Mouse (Mus musculus) kidney, postnatal 0 days (tissue): ENCODE measurements around the gene Ntsr1. TPM values are rescaled to one million over a fixed set of nuclear protein-coding genes. Genes with fewer than 3 reads are reported as not detected.
A peak's percentile ranks its signal among the peaks of the same experiment; 100 is the strongest.

Source experiments
- ATAC-seq: fragments of 200-750 bp; cut with Nextera tagmentation; replicated peaks from 2 replicates; pipeline ENCODE4 v1.8.0; 2017; ENCODE audit warnings: low read depth, moderate number of reproducible peaks, moderate TSS enrichment, moderate library complexity; ENCODE audit not compliant: low FRiP score
- DNase-seq: peaks from one replicate; pipeline ENCODE4 v3.0.0-alpha.2; 2016; ENCODE audit warnings: low spot score
- H3K27ac ChIP-seq: fragments of 300-500 bp; sonication (generic); 2 replicates; pipeline ENCODE4 v1.5.1; 2014; ENCODE audit warnings: mild to moderate bottlenecking
- H3K27me3 ChIP-seq: fragments of 300-500 bp; sonication (generic); 2 replicates; pipeline ENCODE4 v1.6.1; 2014; ENCODE audit warnings: low read length, mixed read lengths; ENCODE audit not compliant: insufficient read depth
- H3K36me3 ChIP-seq: fragments of 300-500 bp; sonication (generic); 2 replicates; pipeline ENCODE4 v1.6.1; 2014; ENCODE audit warnings: low read length, mixed read lengths; ENCODE audit not compliant: insufficient read depth
- H3K4me1 ChIP-seq: fragments of 300-500 bp; sonication (generic); replicated peaks from 2 replicates; pipeline ENCODE4 v1.6.1; 2014; ENCODE audit warnings: antibody characterized with exemption, low read length, mixed read lengths; ENCODE audit not compliant: insufficient read depth
- H3K4me2 ChIP-seq: fragments of 300-500 bp; sonication (generic); 2 replicates; pipeline ENCODE4 v1.6.1; 2014; ENCODE audit warnings: mild to moderate bottlenecking, low read length, moderate library complexity, mixed read lengths
- H3K4me3 ChIP-seq: fragments of 300-500 bp; sonication (generic); replicated peaks from 2 replicates; pipeline ENCODE4 v1.5.1; 2014; ENCODE audit warnings: low read depth, low read length
- H3K9ac ChIP-seq: fragments of 300-500 bp; sonication (generic); 2 replicates; pipeline ENCODE4 v1.6.1; 2014; ENCODE audit warnings: low read depth, low read length
- H3K9me3 ChIP-seq: fragments of 300-500 bp; sonication (generic); replicated peaks from 2 replicates; pipeline ENCODE4 v1.6.1; 2016; ENCODE audit warnings: low read length, inconsistent platforms, mixed read lengths
- CTCF ChIP-seq: IDR thresholded peaks from 2 replicates; pipeline ENCODE4 v1.5.1; 2016; ENCODE audit warnings: antibody characterized with exemption, low read depth, mild to moderate bottlenecking, moderate library complexity
- WGBS: fragments of 180-500 bp; shearing (Covaris S2); extraction: QIAGEN DNeasy Blood & Tissue Kit; methylation state at CpG from one replicate; pipeline ENCODE4 v1.1.7; 2014; 5-methylcytosine and 5-hydroxymethylcytosine counted together
- polyA plus RNA-seq: library from polyadenylated mRNA; unstranded; fragments of >200 nt; fragmentation: Nextera tagmentation; extraction: Ambion mirVana; gene quantifications from 2 replicates; pipeline ENCODE4 v1.2.1, GENCODE M21; 2015

The Ntsr1 gene
- 4.4 and 4.9 TPM in 2 replicates for polyA plus RNA-seq

DNA sequence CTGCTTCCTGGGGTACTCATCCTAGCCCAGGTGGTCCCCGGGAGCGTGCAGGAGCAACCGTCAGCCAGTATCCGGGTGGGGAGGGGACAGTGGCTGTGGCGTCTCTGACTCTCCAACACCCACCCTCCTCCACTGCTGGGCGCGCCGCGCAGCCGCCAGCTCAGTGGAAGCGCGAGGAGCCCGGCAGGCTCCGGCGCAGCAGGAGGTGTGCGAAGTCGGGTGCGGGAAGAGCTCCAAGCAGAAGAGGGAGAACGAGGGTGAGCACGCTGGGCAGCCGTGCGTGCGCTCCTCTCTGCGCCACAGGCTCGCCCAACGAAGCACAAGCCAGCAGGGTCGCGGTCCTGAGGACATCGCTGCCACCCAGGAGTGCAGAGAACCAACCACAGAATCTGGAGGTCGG is at the start of gene Ntsr1:
TSS of gene Ntsr1 (plus strand) at position 236 of the 400 bp plus-strand sequence.
- peak within 1 kb of the TSS; percentile 35; the same call in 1 of the 2 replicates for H3K9ac ChIP-seq
- H3K4me2 ChIP-seq: peak within 1 kb of the TSS; percentile 66
- H3K4me3 ChIP-seq: peak within 1 kb of the TSS; percentile 37
- peak; percentile 62 for DNase-seq
- H3K4me1 ChIP-seq: no peaks in the 10 kb centered on the region
- no peak within 1 kb of the TSS for H3K27ac ChIP-seq
- WGBS: under 1% methylated on average over 29 of the region's 30 CpGs
- no peak for ATAC-seq
- no peak for TF ChIP-seq CTCF
- H3K36me3 ChIP-seq: no peaks in the 10 kb centered on the region
- no peaks in the 10 kb centered on the region for H3K9me3 ChIP-seq
- peaks cover 7% of the 10 kb centered on the region; the same call in 1 of the 2 replicates for H3K27me3 ChIP-seq

DNA sequence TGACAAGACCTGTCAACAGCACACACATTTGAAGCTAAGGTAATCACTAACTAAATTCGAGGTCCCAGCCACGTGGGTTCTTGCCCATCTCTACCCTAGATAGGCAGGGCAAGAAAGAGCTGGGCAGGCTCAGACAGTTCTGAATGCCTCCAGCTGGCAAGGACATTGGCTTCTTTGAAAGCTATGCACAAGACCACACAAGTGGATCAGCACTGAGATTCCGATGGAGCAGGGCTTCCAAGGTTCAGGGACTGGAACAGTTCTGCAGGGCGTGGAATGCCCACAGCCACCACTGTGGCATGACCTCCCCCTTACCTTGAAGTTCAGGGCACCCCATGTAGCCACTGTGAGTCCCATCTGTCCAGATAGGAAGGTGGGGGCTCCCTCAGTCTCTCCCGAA is 49.2 kb upstream of the Ntsr1 start:
- ATAC-seq (no peak), DNase-seq (no peak)
- WGBS: 70% methylated on average over 5 of the region's 5 CpGs
- H3K27ac ChIP-seq: no peak overlapping the region
- no peak overlapping the region for H3K4me3 ChIP-seq
- H3K4me2 ChIP-seq: no peak overlapping the region
- no peaks in the 10 kb centered on the region for H3K36me3 ChIP-seq
- no peaks in the 10 kb centered on the region for H3K9me3 ChIP-seq
- no peak for TF ChIP-seq CTCF
- H3K4me1 ChIP-seq: no peaks in the 10 kb centered on the region
- H3K27me3 ChIP-seq: no peaks in the 10 kb centered on the region
- H3K9ac ChIP-seq: no peak overlapping the region

DNA sequence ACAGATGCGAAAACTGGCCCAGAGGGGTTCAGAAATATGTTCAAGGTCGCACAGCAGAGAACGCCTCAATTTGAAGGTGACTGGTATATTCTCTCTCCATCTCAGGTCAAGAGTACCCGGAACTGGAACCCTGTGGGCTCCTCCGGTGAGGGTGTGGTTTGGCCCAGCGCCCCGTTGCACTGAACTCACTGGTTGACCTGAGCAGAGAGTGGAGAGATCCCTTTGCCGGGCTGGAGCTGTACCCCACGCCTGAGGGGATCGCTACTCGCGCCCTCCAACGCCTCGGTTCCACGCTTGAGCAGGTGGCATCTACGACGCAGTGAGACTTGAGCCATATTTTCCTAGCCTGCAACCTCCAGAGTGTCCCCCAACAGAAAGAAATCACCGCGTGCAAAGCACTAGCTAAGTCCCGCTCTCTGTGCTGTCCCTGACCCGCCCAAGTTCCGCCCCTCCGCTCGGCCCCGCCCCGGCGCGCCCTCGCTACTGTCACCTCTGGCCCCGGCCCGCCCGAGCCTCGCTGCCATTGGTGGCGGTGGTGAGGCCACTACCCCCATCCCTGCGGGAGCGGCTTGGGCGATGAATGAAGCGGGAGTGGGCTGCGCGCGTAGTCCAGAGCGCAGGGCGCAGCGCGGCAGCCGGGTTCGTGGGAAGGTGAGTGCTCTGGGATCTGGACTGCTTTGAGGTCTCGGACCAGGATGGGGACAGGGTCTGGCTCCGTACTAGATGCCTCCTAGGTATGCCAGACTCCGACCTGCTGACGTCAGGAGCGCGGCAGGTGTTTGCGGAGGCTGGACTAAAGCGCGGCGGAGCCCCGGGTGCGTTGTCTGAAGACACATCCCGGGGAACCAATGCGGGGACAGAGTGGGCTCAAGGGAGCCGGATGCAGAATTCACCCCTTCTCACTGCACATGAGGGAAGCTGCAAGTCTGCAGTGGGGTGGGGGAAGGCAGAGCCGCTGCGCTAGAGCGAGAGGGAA is 43.8 kb upstream of the Ntsr1 start, which contains the start of gene Slco4a1:
TSS of gene Slco4a1 (plus strand) at position 523 of the 976 bp plus-strand sequence.
- 2% methylated on average over 65 of the region's 65 CpGs for WGBS

DNA sequence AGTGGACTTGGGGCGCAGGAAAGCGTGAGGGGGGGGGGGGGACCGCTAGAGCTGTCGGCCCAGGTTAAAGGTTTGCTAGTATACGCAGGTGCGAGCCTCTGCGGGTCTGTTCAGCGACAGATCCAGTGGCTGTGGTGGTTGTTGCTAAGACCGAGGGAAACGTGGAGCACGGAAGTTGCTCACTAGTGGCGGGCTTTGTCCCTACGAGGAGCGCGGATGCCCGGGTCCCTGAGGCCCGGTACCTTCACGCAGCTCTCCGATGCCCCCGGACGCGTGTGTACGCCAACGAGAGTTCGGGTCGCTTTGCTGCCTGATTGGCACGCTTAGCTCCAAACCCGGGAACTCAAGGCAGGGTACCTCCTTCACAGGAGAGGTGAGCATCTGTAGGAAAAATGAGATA is 43.1 kb upstream of the Ntsr1 start:
- H3K27me3 ChIP-seq: peaks cover 13% of the 10 kb centered on the region; the same call in 1 of the 2 replicates
- H3K36me3 ChIP-seq: no peaks in the 10 kb centered on the region
- WGBS: 2% methylated on average over 28 of the region's 28 CpGs
- H3K9me3 ChIP-seq: no peaks in the 10 kb centered on the region
- H3K4me3 ChIP-seq: peak overlapping the region; percentile 42
- DNase-seq: no peak
- no peak for TF ChIP-seq CTCF
- peak overlapping the region; percentile 20 for H3K27ac ChIP-seq
- peak overlapping the region; percentile 91 for H3K4me2 ChIP-seq
- ATAC-seq: no peak
- H3K9ac ChIP-seq: peak overlapping the region; percentile 43; the same call in 1 of the 2 replicates
- H3K4me1 ChIP-seq: peaks cover 11% of the 10 kb centered on the region; the same call in 1 of the 2 replicates

More for the DNA sequence above, 43.8 kb upstream of the Ntsr1 start, which contains the start of gene Slco4a1:
- peak within 1 kb of the TSS; percentile 43; the same call in 1 of the 2 replicates for H3K9ac ChIP-seq
- no peak for TF ChIP-seq CTCF
- no peaks in the 10 kb centered on the region for H3K36me3 ChIP-seq
- H3K27me3 ChIP-seq: peaks cover 13% of the 10 kb centered on the region; the same call in 1 of the 2 replicates
- peak within 1 kb of the TSS; percentile 42 for H3K4me3 ChIP-seq
- ATAC-seq (peak; percentile 94), DNase-seq (peak; percentile 75)
- H3K9me3 ChIP-seq: no peaks in the 10 kb centered on the region
- peak within 1 kb of the TSS; percentile 91 for H3K4me2 ChIP-seq
- H3K4me1 ChIP-seq: peaks cover 11% of the 10 kb centered on the region; the same call in 1 of the 2 replicates
- H3K27ac ChIP-seq: peak within 1 kb of the TSS; percentile 26

DNA sequence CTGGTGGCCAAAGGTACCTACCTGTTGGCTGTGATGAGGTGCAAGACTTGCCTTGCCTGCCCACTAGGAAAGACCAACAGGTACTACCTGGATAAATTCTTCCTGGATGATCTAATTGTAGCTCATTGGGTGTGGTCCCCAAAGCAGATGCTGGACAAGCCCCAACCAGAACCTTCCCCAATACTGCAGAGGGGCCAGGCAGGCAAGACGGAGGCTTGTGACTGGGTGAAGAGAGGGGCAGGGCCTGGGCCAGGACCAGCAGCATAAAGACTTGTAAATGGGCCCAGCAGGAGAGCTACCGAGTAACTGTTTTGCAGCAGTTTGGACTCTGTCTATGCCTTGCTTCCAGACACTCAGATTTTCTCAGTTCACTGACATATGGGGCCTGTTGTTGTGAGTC is 42.1 kb upstream of the Ntsr1 start:
- H3K27me3 ChIP-seq: peaks cover 13% of the 10 kb centered on the region; the same call in 1 of the 2 replicates
- WGBS: 75% methylated on average over 2 of the region's 2 CpGs
- H3K4me1 ChIP-seq: peaks cover 11% of the 10 kb centered on the region; the same call in 1 of the 2 replicates

DNA sequence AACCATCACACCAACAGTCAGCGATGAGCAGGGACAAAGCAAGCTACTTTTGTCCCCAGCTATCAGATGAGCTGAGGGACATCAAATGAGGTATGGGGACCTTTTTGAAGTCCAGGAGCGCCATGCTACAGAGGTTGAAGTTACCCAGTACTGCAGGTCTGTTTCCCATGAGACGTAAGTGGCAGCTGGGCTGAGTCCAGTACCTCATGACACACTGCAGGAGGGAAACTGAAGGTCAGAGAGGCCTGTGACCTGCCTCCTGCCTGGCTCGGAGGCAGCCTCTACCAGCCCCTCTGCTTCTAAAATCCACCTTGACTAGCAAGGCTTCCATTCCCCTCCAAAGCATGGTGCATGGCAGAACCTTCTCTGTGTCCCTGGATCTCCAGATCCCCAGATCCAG is 40.3 kb upstream of the Ntsr1 start:
- DNase-seq: no peak
- H3K9me3 ChIP-seq: no peaks in the 10 kb centered on the region
- no peak for ATAC-seq
- no peaks in the 10 kb centered on the region for H3K36me3 ChIP-seq
- no peak overlapping the region for H3K27ac ChIP-seq
- H3K4me3 ChIP-seq: no peak overlapping the region
- H3K4me2 ChIP-seq: no peak overlapping the region
- no peak overlapping the region for H3K9ac ChIP-seq
- WGBS: 69% methylated on average over 4 of the region's 4 CpGs
- peaks cover 11% of the 10 kb centered on the region; the same call in 1 of the 2 replicates for H3K4me1 ChIP-seq
- H3K27me3 ChIP-seq: peaks cover 13% of the 10 kb centered on the region; the same call in 1 of the 2 replicates
- no peak for TF ChIP-seq CTCF

More for the DNA sequence above, 42.1 kb upstream of the Ntsr1 start:
- no peaks in the 10 kb centered on the region for H3K9me3 ChIP-seq
- ATAC-seq: no peak
- no peak for TF ChIP-seq CTCF
- H3K36me3 ChIP-seq: no peaks in the 10 kb centered on the region
- no peak overlapping the region for H3K9ac ChIP-seq
- H3K27ac ChIP-seq: no peak overlapping the region
- H3K4me2 ChIP-seq: peak overlapping the region; percentile 91
- no peak for DNase-seq
- no peak overlapping the region for H3K4me3 ChIP-seq
